Mouse (Mus musculus): ENCODE results near the gene Pdhb.
"Not testable (repeated sequence)": the region's sequence is repeated elsewhere in the genome, so short reads cannot be mapped to it uniquely, and the experiment has no call there.

Gene Pdhb

GRCm38 (mm10) chr14:8191331-8191965 lies 18.6 kb upstream of the Pdhb start:
- no peak for DNase-seq (ENCODE audit: low spot score in 2 of 2)

- DNase-seq (ENCODE audit: low spot score in 2 of 2): no peak
Observed at GRCm38 (mm10) chr14:8190556-8190955, 17.7 kb upstream of the Pdhb start.

GRCm38 (mm10) chr14:8186278-8187045 lies 13.6 kb upstream of the Pdhb start:
- no peak for DNase-seq (ENCODE audit: low spot score in 2 of 2)

- no peak for DNase-seq (ENCODE audit: low spot score in 2 of 2)
Observed at GRCm38 (mm10) chr14:8183330-8183729, 10.5 kb upstream of the Pdhb start.

- no peak for DNase-seq (ENCODE audit: low spot score in 2 of 2)
Observed at GRCm38 (mm10) chr14:8180371-8181035, 7.7 kb upstream of the Pdhb start.

- DNase-seq (ENCODE audit: low spot score in 2 of 2): no peak
Observed at GRCm38 (mm10) chr14:8176251-8176650, 3.4 kb upstream of the Pdhb start.

- no peak for DNase-seq (ENCODE audit: low spot score in 2 of 2)
Observed at GRCm38 (mm10) chr14:8174634-8175033, 1.8 kb upstream of the Pdhb start.

GRCm38 (mm10) chr14:8173542-8174250 lies 871 bp upstream of the Pdhb start:
- not testable (repeated sequence) for DNase-seq (ENCODE audit: low spot score in 2 of 2)

GRCm38 (mm10) chr14:8164463-8164862 lies 8.4 kb downstream of the Pdhb start:
- no peak for DNase-seq (ENCODE audit: low spot score in 2 of 2)

GRCm38 (mm10) chr14:8161777-8162176 lies 11.0 kb downstream of the Pdhb start:
- no peak for DNase-seq (ENCODE audit: low spot score in 2 of 2)

GRCm38 (mm10) chr14:8159141-8159540 lies 13.7 kb downstream of the Pdhb start:
- no peak for DNase-seq (ENCODE audit: low spot score in 2 of 2)

GRCm38 (mm10) chr14:8158721-8159120 lies 14.1 kb downstream of the Pdhb start:
- DNase-seq (ENCODE audit: low spot score in 2 of 2): no peak

- no peak for DNase-seq (ENCODE audit: low spot score in 2 of 2)
Observed at GRCm38 (mm10) chr14:8156947-8157346, 15.9 kb downstream of the Pdhb start.

GRCm38 (mm10) chr14:8154072-8154471 lies 18.8 kb downstream of the Pdhb start:
- no peak for DNase-seq (ENCODE audit: low spot score in 2 of 2)

GRCm38 (mm10) chr14:8151757-8152156 lies 21.1 kb downstream of the Pdhb start:
- no peak for DNase-seq (ENCODE audit: low spot score in 2 of 2)

- no peak for DNase-seq (ENCODE audit: low spot score in 2 of 2)
Observed at GRCm38 (mm10) chr14:8148842-8149241, 24.0 kb downstream of the Pdhb start.

GRCm38 (mm10) chr14:8146611-8147223 lies 26.1 kb downstream of the Pdhb start:
- DNase-seq (ENCODE audit: low spot score in 2 of 2): no peak

GRCm38 (mm10) chr14:8145594-8146558 lies 26.9 kb downstream of the Pdhb start:
- no peak for DNase-seq (ENCODE audit: low spot score in 2 of 2)

- no peak for DNase-seq (ENCODE audit: low spot score in 2 of 2)
Observed at GRCm38 (mm10) chr14:8141131-8141530, 31.7 kb downstream of the Pdhb start.
